In the genomic region with DNA sequence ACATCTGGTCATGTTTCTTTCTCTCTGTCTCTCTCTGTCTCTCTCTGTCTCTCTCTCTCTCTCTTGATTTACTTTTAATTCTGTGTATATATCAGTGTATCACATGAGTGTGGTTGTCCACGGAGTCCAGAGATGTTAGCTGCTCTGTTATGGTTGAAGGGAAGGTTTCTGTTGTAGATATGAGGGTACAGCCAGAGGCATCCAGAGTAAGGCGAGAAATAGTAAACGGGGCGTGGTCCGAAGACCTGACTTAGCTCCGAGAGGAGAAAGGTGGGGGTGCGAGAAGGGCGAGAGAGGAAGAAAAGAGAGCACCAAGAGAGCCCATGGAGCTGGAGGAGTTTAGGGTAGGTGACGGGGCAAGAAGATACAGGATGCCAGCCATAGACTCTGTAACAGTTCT, we compare ENCODE assay signal across 16 mouse cellular contexts. TPM values are rescaled to one million over a fixed set of nuclear protein-coding genes. Genes with fewer than 3 reads are reported as not detected.
DNase-seq lines count a peak whose midpoint lies in the region; ATAC-seq lines count a peak whose summit lies in the region.
"Had no signal": no experiment of that assay in that cellular context is flagged by ENCODE, and none has a peak within 500 bp of the region (broad histone marks: within the 10 kb centered on the region; RNA-seq: fewer than 3 reads in every experiment).

No protein-coding gene starts in this region.

- peaks cover 9% of the 10 kb centered on the region; the same call in 1 of the 2 replicates for H3K4me1 ChIP-seq in kidney, embryonic 14.5 days (ENCODE audit: control insufficient read depth, insufficient read depth, low read length)
- H3K4me1 ChIP-seq in intestine, embryonic 14.5 days (replicated peaks; ENCODE audit: control insufficient read depth, insufficient read depth, low read length), result peaks cover 5% of the 10 kb centered on the region
- peaks cover 10% of the 10 kb centered on the region for H3K4me1 ChIP-seq in liver, embryonic 16.5 days (ENCODE audit: control insufficient read depth, low read depth, low read length)

- 0 out of 2 replicates have a peak overlapping the region, but pooled peaks have one; percentile 30 for H3K27ac ChIP-seq in kidney, embryonic 14.5 days (ENCODE audit: low read depth, low read length)
- H3K27ac ChIP-seq in intestine, embryonic 14.5 days (ENCODE audit: low read depth), result peak overlapping the region; percentile 54; the same call in 1 of the 2 replicates
- H3K27ac ChIP-seq in liver, embryonic 16.5 days (ENCODE audit: low read length), result no peak overlapping the region
- H3K27ac ChIP-seq: hindbrain, embryonic 10.5 days had no signal

- H3K9me3 ChIP-seq in kidney, embryonic 14.5 days (ENCODE audit: control insufficient read depth, low read length), result no peaks in the 10 kb centered on the region
- no peaks in the 10 kb centered on the region for H3K9me3 ChIP-seq in intestine, embryonic 14.5 days (ENCODE audit: control insufficient read depth, low read length)
- no peaks in the 10 kb centered on the region for H3K9me3 ChIP-seq in liver, embryonic 16.5 days (replicated peaks; ENCODE audit: control insufficient read depth, low read length)
- H3K9me3 ChIP-seq: hindbrain, embryonic 10.5 days had no signal

- no peak overlapping the region for H3K9ac ChIP-seq in kidney, embryonic 14.5 days (ENCODE audit: low read depth, low read length)
- no peak overlapping the region for H3K9ac ChIP-seq in intestine, embryonic 14.5 days (ENCODE audit: low read length)
- no peak overlapping the region for H3K9ac ChIP-seq in liver, embryonic 16.5 days (ENCODE audit: low read depth, low read length)
- H3K9ac ChIP-seq: forebrain, postnatal 0 days had no signal

- H3K36me3 ChIP-seq in kidney, embryonic 14.5 days (ENCODE audit: control insufficient read depth, insufficient read depth, low read length), result no peaks in the 10 kb centered on the region
- H3K36me3 ChIP-seq in intestine, embryonic 14.5 days (ENCODE audit: control insufficient read depth, insufficient read depth, low read length), result no peaks in the 10 kb centered on the region
- H3K36me3 ChIP-seq in liver, embryonic 16.5 days (ENCODE audit: control insufficient read depth, insufficient read depth), result no peaks in the 10 kb centered on the region
- H3K36me3 ChIP-seq: hindbrain, embryonic 10.5 days had no signal

- peak overlapping the region; percentile 10; the same call in 1 of the 2 replicates for H3K4me2 ChIP-seq in kidney, embryonic 14.5 days (replicated peaks; ENCODE audit: low read depth, low read length)
- H3K4me2 ChIP-seq in intestine, embryonic 14.5 days (ENCODE audit: low read length), result peak overlapping the region; percentile 32
- H3K4me2 ChIP-seq in liver, embryonic 16.5 days (ENCODE audit: low read depth, low read length), result no peak overlapping the region

- 63% methylated on average over 9 of the region's 9 CpGs for WGBS in kidney, embryonic 14.5 days
- WGBS in intestine, embryonic 14.5 days, result 44% methylated on average over 9 of the region's 9 CpGs
- WGBS in liver, embryonic 16.5 days (ENCODE audit: insufficient replicate concordance), result 45% methylated on average over 9 of the region's 9 CpGs

- H3K27me3 ChIP-seq in kidney, embryonic 14.5 days (ENCODE audit: control insufficient read depth, insufficient read depth, low read length), result no peaks in the 10 kb centered on the region
- no peaks in the 10 kb centered on the region for H3K27me3 ChIP-seq in intestine, embryonic 14.5 days (replicated peaks; ENCODE audit: control insufficient read depth, insufficient read depth, low read length)
- no peaks in the 10 kb centered on the region for H3K27me3 ChIP-seq in liver, embryonic 16.5 days (ENCODE audit: control insufficient read depth, insufficient read depth, low read depth, low read length)

- DNase-seq in kidney, adult 11 months, result no peak
- peak; percentile 15 for DNase-seq in c-Kit-positive CD71-positive TER-119-negative erythroid progenitor cells, embryonic 14.5 days (ENCODE audit: low read depth)
- no peak for DNase-seq in intestine, embryonic 14.5 days (ENCODE audit: low spot score)
- no peak for DNase-seq in urinary bladder, postnatal 25 days (ENCODE audit: low spot score)
- no peak for DNase-seq in thymus, postnatal 4 days
- DNase-seq: cerebellum, adult 9-10 months; forebrain, postnatal 0 days; gastrocnemius, postnatal 10 days; right cerebral cortex, adult 18-20 months; spleen, adult 18-20 months had no signal

- H3K4me3 ChIP-seq in kidney, embryonic 14.5 days (ENCODE audit: low read length), result no peak overlapping the region
- H3K4me3 ChIP-seq in intestine, embryonic 14.5 days (ENCODE audit: low read depth, low read length), result 0 out of 2 replicates have a peak overlapping the region, but pooled peaks have one; percentile 2
- H3K4me3 ChIP-seq in liver, embryonic 16.5 days (ENCODE audit: low read depth, low read length), result no peak overlapping the region
- H3K4me3 ChIP-seq: hindbrain, embryonic 10.5 days had no signal

- ATAC-seq in kidney, embryonic 14.5 days (ENCODE audit: low FRiP score, low TSS enrichment), result no peak; the same call in 1 of the 2 replicates
- peak; percentile 32; the same call in 1 of the 2 replicates for ATAC-seq in intestine, embryonic 14.5 days (replicated peaks; ENCODE audit: low FRiP score, low TSS enrichment, low read depth)
- peak; percentile 46 for ATAC-seq in liver, embryonic 16.5 days (ENCODE audit: low read depth)
- ATAC-seq: activated CD4-positive, CD25-positive, alpha-beta regulatory T cell, adult 4 months; CD4-positive, CD25-positive, alpha-beta regulatory T cell, adult 4 months; forebrain, postnatal 0 days; inflammation-experienced regulatory T-cells, adult 6 months had no signal

RNA-seq across cellular contexts. Expression of a gene that starts 18.9 kb away (rescaled TPM):
- 15.8 and 37.8 TPM in 2 replicates for polyA plus RNA-seq in kidney, embryonic 14.5 days (2014; fragmentation: Nextera tagmentation; extraction: Ambion mirVana)
- polyA plus RNA-seq in intestine, embryonic 14.5 days (2014; fragmentation: Nextera tagmentation; extraction: Ambion mirVana), result 30.1 and 35.9 TPM in 2 replicates
- polyA plus RNA-seq in liver, embryonic 16.5 days (2015; fragmentation: Nextera tagmentation; extraction: Ambion mirVana), result 13.8 and 14.7 TPM in 2 replicates

RNA-seq across cellular contexts. Expression of a gene that starts 30.4 kb away (rescaled TPM):
- polyA plus RNA-seq in kidney, embryonic 14.5 days (2014; fragmentation: Nextera tagmentation; extraction: Ambion mirVana), result 425 and 672 TPM in 2 replicates
- 440 and 472 TPM in 2 replicates for polyA plus RNA-seq in intestine, embryonic 14.5 days (2014; fragmentation: Nextera tagmentation; extraction: Ambion mirVana)
- polyA plus RNA-seq in liver, embryonic 16.5 days (2015; fragmentation: Nextera tagmentation; extraction: Ambion mirVana), result 238 and 263 TPM in 2 replicates

RNA-seq across cellular contexts. Expression of a gene that starts 34.2 kb away (rescaled TPM):
- polyA plus RNA-seq in kidney, embryonic 14.5 days (2014; fragmentation: Nextera tagmentation; extraction: Ambion mirVana), result 52.9 and 73.0 TPM in 2 replicates
- 59.5 and 63.6 TPM in 2 replicates for polyA plus RNA-seq in intestine, embryonic 14.5 days (2014; fragmentation: Nextera tagmentation; extraction: Ambion mirVana)
- polyA plus RNA-seq in liver, embryonic 16.5 days (2015; fragmentation: Nextera tagmentation; extraction: Ambion mirVana), result 35.1 and 35.4 TPM in 2 replicates
